Mouse (Mus musculus): Measurements from ENCODE around the gene Mcidas.

Mcidas gene

DNA sequence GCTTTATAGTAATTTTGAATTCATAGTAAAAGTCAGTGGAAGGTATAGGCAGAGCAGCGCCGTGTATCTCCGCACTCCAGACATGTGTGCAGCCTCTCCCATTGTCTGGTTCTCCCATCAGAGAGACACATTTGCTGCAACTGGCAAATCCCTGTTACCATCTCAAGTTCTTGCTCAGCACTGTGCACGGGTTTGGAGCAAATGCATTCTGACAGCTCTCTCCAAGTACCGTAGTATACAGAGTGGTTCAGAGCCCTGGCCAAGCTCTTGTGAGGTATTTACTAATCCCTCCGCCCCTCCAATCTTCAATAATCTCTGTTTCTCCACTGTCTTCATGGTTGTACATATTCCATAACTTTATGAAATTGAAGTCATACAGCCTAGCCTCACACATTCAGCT lies 19.0 kb downstream of the Mcidas start:
- DNase-seq (ENCODE audit: low spot score): no peak

DNA sequence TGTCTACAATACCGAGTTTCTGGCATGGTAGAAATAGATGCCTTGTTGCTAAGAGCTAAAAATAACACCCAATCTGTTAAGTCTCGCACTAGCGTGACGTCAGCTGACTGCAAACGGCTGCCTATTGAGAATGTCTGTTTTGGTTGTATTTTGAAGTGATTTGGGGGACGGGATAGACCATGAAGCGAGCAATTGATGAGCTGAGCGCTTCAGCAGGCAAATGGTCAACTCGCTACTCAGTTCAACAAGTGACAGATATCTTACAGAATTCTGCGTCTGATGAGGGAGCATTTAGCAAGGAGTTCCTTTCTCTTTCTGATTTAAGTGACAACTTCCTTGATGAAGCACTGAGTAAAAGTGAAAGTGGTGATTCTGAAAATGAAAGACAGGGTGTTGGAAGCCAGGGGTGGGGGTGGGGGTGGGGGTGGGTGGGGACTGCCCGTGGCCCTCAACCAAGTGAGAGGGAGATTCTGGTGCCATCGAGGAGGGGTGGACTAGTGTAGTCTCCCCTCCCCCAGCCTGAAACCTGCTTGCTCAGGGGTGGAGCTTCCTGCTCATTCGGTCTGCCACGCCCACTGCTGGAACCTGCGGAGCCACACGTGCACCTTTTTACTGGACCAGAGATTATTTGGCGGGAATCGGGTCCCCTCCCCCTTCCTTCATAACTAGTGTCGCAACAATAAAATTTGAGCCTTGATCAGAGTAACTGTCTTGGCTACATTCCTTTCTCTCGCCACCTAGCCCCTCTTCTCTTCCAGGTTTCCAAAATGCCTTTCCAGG lies 19.7 kb downstream of the Mcidas start:
- peak; percentile 36 for DNase-seq (ENCODE audit: low spot score)

DNA sequence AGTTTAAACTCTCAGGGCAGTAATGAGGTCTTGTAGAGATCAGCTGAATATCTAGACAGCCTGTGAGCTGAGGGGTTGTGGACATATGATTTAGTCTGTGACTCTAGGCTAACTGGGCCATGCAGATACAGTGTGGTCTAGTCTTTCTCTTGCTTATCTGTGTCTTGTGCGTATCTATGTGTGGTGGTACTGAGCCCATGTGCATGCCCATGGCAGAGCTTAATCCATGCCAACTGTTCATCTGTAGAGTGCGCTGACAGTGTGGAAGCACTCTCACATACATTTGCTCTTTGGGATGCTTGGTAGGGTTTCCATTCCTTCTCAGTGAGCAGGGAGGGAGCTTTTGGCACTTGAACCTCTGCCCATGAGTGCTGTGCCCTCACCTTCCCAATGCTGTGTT lies 27.9 kb downstream of the Mcidas start:
- DNase-seq (ENCODE audit: low spot score): no peak

DNA sequence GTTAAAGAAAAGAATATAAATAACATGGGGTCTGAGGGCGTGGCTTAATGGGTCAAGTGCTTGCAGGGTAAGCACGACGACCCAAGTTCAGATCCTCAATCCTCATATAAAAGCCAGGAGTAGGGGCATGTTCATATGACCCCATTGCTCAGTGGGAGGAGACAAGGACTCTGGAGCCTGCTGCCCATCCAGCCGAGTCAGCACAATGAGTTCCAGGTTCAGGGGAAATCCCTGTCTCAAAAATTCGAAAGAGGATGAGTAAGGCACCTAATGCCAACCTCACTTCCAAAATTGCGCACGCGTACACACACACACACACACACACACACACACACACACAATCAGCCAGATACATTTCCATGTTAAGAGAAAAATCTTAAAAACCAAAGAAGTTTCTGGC lies 28.8 kb downstream of the Mcidas start:
- no peak for DNase-seq (ENCODE audit: low spot score)

DNA sequence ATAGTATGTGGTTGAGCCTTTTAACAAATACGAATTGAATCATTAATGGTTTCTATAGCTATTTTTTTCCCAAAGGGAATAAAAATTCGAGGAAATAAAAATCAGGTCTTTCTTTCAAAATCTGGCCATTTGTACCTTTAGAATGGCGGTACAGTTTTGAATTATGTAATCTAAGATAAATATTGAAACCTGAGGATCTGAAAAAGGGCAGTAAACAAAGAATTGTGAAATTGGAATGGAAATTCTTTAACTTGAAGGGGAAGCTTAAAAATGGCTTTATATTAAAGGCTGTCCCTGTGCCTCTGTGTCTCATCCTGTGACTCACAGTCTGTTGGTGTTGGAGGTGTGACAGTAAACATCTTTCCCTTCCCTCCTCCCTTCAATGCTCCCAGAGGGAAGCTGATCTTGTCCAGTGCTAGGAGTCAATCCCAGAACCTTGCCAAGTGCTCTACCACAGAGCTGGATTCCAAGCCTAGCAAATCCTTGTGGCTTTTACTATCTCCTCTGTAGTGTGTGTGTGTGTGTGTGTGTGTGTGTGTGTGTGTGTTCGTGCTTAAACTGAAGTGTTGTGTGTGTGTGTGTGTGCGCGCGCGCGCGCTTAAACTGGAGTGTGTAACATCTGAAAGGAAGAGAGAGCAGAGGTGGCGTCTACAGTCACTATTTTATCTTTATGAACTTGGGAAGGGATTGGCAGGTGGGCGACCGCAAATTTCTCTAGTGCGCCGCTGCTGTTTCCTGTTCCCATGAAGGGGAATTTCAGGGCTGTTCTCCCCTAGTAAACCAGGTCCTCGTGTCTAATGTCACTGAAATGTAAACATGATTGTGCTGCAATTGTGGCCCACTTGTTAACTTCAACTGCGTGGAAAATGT lies 29.9 kb downstream of the Mcidas start:
- DNase-seq (ENCODE audit: low spot score): no peak

DNA sequence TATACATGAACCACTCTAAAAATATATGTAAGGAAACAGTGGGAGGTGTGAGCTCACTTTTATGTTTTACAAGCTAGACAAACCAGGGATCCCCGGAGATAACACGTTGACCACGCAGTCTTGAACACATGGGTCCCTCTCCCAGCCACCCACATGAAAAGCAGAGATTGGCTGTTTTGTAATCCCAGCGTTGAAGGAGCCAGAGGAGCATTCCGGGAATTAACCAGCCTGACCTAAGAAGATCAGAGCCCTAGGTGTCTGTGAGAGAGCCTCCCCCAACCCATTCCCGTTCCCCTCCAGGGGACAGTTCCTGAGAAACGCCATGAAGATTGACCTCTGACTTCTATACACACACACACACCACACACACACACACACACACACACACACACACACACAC lies 37.7 kb downstream of the Mcidas start:
- DNase-seq (ENCODE audit: low spot score): no peak

DNA sequence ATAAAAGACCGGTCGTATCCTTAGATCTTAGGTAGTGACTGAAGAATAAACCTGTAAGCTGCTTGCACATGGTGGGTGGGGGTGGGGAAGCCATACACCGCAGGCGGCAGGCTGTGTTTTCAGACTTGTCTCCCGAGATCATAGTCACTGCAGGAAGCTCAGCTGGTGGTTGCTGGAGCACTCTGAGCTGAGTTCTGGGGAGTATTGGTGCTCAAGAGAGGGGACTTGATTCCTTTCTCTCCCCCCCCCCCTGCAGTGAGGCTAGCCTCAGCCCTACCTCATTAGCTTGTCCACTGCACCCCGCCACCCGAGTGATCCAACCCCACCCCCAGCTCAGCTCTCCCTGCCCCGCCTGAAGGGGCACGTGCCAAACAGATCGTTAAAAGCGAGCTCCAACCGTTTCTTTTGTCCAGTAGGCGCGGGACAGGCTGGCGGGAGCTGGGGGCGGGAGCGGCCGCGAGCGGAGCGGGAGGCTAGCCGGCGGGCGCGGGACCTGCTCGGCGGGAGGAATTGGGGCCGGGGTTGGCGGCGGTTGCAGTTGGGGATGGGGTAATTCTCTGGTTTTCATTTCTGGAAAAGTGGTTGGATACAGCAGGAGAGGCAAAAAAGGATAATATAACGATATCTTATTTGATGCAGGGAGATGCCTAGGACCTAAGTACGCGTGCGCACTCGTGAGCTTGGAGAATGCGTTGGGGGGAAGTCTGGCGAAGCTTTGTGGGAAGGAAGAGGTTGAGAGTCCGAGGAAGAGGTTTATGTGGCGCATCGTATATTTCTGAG lies 38.3 kb downstream of the Mcidas start:
- no peak for DNase-seq (ENCODE audit: low spot score)

DNA sequence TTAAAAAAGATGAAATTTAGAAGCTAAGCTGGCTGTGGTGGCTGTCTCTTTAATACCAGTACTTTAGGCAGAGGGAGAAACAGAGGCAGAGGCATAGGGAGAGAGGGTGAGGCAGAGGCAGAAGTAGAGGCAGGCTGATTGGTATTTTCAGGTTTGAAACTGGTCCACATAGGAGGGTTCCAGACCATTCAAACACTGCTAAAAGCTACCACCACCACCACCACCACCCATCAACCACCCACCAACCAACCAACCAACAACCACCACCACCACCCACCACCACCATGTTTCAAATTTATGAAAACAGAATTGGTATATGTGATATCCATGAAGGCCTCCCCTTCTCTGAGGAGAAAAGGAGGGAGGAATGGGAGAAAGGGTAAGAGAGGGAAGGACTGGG lies 39.2 kb downstream of the Mcidas start:
- no peak for DNase-seq (ENCODE audit: low spot score)

DNA sequence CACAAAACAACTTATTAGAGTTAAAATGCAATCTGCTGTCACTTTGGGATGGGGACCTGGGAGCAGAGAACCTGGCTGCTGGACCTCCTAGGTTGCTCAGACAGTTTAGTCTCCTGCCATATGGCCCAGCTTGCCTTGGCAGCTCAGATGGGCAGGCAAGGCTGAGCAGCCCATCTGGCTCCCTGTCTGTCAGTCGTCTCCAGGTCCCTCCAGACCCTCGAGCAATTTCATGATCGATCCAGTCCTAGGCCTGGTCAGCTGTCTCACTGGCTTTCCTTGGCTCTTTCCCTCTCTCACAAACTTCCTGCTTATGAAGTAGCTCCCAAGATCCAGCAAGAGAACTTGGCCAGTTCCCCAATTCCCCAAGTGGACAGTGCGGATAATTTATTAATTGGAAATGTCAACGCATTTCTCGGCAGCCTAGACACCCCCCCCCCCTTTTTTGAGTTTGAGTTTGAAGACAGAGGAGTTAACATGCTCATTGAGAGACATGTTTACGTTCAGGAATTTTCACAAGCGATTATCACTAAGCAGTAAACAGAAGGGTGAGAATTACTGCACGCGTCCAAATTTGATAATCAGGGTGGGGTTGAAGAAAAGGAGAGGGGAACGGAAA lies 40.7 kb downstream of the Mcidas start:
- DNase-seq (ENCODE audit: low spot score): no peak

DNA sequence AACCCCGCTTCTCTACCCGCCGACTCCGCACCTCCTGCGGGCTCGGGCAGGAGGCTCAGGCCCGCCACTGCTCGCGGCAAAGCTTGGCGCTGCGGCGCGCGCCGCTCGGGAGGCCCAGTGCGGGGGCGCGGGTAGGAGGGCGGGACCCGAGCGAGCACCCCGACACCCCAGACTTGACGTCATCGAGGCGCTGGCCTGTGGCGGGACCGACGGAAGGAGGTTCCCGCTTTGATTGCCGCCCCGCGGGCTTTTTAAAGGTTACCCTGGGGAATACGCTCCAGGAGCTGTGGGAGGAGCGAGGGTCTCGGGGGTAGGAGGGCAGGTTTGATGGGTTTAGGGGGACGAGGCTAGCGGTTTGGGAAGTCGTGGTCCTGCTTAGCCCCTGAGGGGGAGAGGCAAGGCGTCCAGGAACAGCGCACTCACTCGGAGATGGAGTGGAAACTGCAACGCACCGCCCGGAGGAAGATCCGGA lies 41.3 kb downstream of the Mcidas start, which contains the start of gene Cdc20b:
TSS of gene Cdc20b (plus strand) at position 162 of the 472 bp plus-strand sequence.
- DNase-seq (ENCODE audit: low spot score): peak; percentile 41

DNA sequence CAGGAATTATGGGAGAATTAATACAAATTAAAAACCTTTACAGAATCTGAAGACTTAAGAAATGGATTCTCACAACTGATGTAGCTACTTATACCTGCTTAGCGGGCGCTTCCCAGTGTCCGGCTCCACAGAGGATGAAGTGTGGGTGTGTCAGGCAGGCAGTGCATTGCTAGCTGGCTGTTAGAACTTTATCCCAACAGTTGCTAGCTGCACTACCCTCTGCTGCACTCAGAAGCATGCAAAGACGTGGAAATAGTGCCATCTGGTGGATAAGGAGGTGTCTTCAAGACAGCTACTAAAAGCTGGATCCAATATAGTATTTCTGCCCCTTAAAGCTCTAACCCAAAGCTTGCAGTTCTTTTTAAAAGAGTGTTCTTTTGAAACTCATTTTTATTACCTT lies 42.2 kb downstream of the Mcidas start:
- DNase-seq (ENCODE audit: low spot score): peak; percentile 94

DNA sequence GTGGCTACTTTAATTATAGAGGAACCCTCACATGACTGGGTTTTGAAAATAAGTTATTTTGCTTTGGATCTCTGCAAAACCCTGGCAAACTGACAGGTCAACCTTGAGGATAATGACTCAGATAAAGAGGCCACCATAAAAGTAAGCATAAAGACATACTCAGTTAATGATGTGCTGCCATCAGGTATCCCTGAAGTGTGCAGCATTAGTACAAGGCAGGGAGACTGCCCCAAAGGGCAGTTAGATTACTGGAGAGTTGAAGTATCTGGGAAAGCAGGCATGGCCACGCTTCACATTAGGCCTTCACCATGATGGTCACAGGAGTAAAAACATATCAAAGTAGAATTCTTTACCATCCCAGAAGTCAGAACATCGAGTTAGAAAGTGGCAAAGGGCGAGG lies 51.2 kb downstream of the Mcidas start:
- DNase-seq (ENCODE audit: low spot score): no peak

DNA sequence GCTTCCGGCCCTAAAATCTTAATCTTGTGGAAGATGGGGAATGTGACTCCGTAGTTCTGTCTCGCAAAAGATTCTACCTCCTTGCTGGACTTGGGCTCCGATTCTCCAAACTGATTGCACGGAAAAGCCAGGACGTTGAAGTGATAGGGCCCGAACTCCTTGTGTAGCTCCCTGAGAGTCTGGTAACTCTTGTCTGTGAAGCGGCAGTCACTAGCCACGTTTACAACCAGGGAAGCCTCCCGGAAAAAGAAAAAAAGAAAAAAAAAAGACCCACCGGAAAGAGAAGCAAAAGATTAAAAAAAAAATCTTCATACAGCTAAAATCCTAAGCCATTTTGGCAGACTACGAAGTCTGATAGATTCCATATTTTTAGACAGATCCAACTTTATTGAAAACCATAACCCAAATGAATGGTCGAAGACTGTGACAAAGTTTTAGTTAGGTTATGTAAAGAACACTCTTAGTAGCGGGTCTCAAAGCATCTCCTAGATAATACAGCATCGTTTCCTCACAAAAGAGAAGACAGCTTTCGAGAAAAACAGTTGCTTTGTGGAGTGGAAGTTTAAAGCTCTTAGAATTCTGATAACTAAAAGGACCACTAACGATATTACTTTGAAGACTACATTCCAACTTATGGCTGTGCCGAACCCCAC lies 51.9 kb downstream of the Mcidas start:
- no peak for DNase-seq (ENCODE audit: low spot score)

DNA sequence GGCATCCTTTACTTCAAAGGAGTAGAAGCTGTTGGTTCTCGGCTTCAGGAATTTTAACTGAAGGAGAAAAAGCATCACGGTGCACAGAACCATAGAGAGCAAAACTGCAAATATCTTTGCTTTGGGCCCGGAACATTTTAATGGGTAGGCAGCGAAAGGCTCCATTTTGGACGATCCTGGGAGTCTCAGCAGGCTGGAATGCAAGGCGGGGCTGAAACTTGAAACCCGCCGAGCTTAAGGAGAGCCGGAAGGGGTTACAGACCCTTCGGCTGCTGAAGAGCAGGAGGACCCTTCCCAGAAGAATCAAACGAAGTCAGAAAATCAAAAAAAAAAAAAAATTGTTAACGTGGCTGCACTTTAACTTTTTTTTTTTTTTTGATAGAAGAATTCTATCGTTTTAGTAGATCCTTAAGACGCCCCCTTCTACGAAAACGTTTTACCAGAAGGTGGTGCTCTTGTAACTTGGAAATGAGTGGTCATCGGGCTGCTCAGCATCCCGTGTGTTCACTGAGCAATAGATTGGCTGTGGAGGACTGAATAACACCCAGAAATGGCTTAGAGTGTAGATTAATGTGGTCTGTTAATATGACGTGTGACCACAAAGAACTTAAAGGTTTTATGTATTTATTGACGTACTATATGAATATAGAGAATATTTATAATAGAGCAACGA lies 52.7 kb downstream of the Mcidas start, which contains the start of gene Gpx8:
TSS of gene Gpx8 (minus strand) at position 200 of the 673 bp plus-strand sequence.
- DNase-seq (ENCODE audit: low spot score): peak; percentile 51

DNA sequence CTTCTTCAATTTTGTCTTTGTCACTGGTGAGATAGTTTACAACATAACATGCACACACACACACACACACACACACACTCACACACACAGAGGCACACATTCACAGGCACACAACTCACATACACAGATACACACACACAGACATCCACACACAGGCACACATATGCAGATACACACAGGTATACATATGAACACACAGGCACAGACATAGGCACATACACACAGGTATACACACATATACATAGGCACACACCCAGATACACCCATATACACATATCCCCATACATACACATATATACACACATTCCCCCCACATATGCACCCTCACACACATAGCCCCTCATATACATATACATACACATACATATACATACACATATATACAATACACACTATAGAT lies 53.4 kb downstream of the Mcidas start:
- no peak for DNase-seq (ENCODE audit: low spot score)

DNA sequence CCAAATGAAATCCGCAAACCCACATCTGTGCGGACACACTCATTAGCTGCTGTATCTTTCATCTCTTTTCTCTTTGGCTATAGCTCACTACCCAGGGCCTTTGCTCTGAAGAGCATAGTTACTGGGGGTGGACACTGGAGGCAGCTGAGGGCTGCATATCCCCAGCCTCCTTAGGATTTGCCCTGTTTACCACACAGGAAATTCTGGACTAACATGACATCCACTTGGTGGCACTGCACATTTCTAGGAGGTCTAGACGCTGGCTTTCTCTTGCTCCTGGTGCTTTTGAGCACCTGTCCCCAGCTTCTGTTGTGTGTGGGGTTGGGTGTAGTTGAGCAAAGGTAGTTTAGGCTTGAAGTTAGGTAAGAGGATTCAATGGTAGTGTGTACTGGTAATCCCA lies 54.0 kb downstream of the Mcidas start:
- no peak for DNase-seq (ENCODE audit: low spot score)

All from MN1 (cell line).